Mouse (Mus musculus) heart, adult 2 months (tissue): ENCODE data around the gene Gm17387. TPM values are rescaled to one million over a fixed set of nuclear protein-coding genes. Genes with fewer than 3 reads are reported as not detected.

Experiments
- DNase-seq, 2 experiments: peaks; one replicate each; pipeline ENCODE4 v3.0.0; 2021
- H3K27ac ChIP-seq: fragments of 200-600 bp; 2 replicates; pipeline ENCODE4 v1.8.1; 2022
- H3K27me3 ChIP-seq: fragments of 200-500 bp; 2 replicates; pipeline ENCODE4 v1.6.1; 2012; ENCODE audit warnings: mild to moderate bottlenecking, low read length, inconsistent platforms, mixed read lengths; ENCODE audit not compliant: control insufficient read depth, insufficient read depth
- H3K36me3 ChIP-seq: fragments of 200-500 bp; 2 replicates; pipeline ENCODE4 v1.6.1; 2012; ENCODE audit warnings: low read length, inconsistent platforms; ENCODE audit not compliant: control insufficient read depth, insufficient read depth
- H3K4me1 ChIP-seq: fragments of 200-500 bp; 2 replicates; pipeline ENCODE4 v1.6.1; 2011; ENCODE audit warnings: low read length; ENCODE audit not compliant: control insufficient read depth, insufficient read depth
- H3K4me3 ChIP-seq: fragments of 200-600 bp; 2 replicates; pipeline ENCODE4 v1.8.1; 2022
- H3K79me2 ChIP-seq: fragments of 200-500 bp; replicated peaks from 2 replicates; pipeline ENCODE4 v1.6.1; 2012; ENCODE audit warnings: mild to moderate bottlenecking, inconsistent platforms, low read length, moderate library complexity, mixed read lengths; ENCODE audit not compliant: control insufficient read depth, insufficient read depth
- H3K9ac ChIP-seq: fragments of 200-500 bp; 2 replicates; pipeline ENCODE4 v1.6.1; 2012; ENCODE audit warnings: low read depth, mild to moderate bottlenecking, control low read depth, inconsistent platforms, low read length, mixed read lengths
- CTCF ChIP-seq: fragments of 200-600 bp; IDR thresholded peaks from 2 replicates; pipeline ENCODE4 v1.8.1; 2022; ENCODE audit warnings: antibody characterized with exemption, mild to moderate bottlenecking, moderate library complexity
- EP300 ChIP-seq: fragments of 200-500 bp; IDR thresholded peaks from 2 replicates; pipeline ENCODE4 v1.6.1; 2011; ENCODE audit warnings: low read depth, low read length, control low read depth; ENCODE audit not compliant: insufficient read depth
- POLR2A ChIP-seq: fragments of 200-500 bp; IDR thresholded peaks from 2 replicates; pipeline ENCODE4 v1.6.1; 2011; ENCODE audit warnings: mild to moderate bottlenecking, low read depth, low read length, control low read depth; ENCODE audit not compliant: insufficient read depth
- WGBS: fragments of 180-500 bp; shearing (Covaris S2); methylation state at CpG from one replicate; pipeline ENCODE4 v1.1.7; 2018; 5-methylcytosine and 5-hydroxymethylcytosine counted together
- intact Hi-C: fragments of 180-260 bp; cut with DNase I; formaldehyde crosslinking; loops from one replicate; pipeline ENCODE4 v1.15.1; 2025
- polyA plus RNA-seq: library from polyadenylated mRNA; depleted of rRNA; stranded (reverse); fragments of >200 nt; gene quantifications from 2 replicates; pipeline ENCODE4 v1.2.3, GENCODE M21; 2012; rRNA removed
- total RNA-seq, 2 experiments: library from RNA; stranded (reverse); gene quantifications; 2 replicates each; pipeline ENCODE4 v1.2.3; 2021

Gene Gm17387
- total and polyA plus RNA-seq, 3 experiments: not detected

- intact Hi-C loops: loop anchor here (5.0 kb wide), 1 partner anchor 105 kb away; no protein-coding TSS in a partner anchor
- Histone ChIP-seq H3K4me3 (no peak overlapping the region), H3K36me3 (no peaks in the 10 kb centered on the region), H3K27me3 (peaks cover 3% of the 10 kb centered on the region; the same call in 1 of the 2 replicates), H3K79me2 (no peaks in the 10 kb centered on the region), H3K4me1 (no peaks in the 10 kb centered on the region; the same call in 1 of the 2 replicates), H3K27ac (no peak overlapping the region), H3K9ac (no peak overlapping the region)
- no peak for TF ChIP-seq EP300
- peak; percentile 72 for TF ChIP-seq CTCF
- 16% methylated on average over 23 of the region's 23 CpGs for whole genome bisulfite sequencing
- DNase-seq: no peak
These were observed 43.2 kb downstream of the Gm17387 start for GRCm38 (mm10) chr7:141072017-141072745.

DNA sequence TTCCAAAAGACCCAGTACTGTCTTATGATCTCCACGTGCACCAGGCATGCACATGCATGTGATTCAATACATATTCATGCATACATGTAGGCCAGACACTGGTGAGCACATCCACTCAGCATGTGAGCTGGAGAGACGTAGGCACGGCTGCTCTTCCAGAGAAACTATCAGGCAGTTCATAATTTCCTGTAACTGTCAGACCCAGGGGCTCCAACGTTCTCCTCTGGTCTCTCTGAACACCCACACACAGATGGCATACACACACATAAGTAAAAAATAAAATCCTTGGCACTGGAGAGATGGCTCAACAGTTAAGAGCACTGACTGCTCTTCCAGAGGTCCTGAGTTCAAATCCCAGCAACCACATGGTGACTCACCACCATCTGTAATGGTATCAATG, 44.9 kb downstream of the Gm17387 start:
- Histone ChIP-seq H3K27ac (no peak overlapping the region), H3K4me1 (no peaks in the 10 kb centered on the region; the same call in 1 of the 2 replicates), H3K79me2 (no peaks in the 10 kb centered on the region), H3K27me3 (peaks cover 3% of the 10 kb centered on the region; the same call in 1 of the 2 replicates), H3K4me3 (no peak overlapping the region), H3K36me3 (no peaks in the 10 kb centered on the region), H3K9ac (no peak overlapping the region)
- intact Hi-C loops: loop anchor here (5.0 kb wide), 1 partner anchor 104 kb away; no protein-coding TSS in a partner anchor
- WGBS: 69% methylated on average over 4 of the region's 4 CpGs
- TF ChIP-seq CTCF (no peak), EP300 (no peak), POLR2A (no peak)
- no peak for DNase-seq

DNA sequence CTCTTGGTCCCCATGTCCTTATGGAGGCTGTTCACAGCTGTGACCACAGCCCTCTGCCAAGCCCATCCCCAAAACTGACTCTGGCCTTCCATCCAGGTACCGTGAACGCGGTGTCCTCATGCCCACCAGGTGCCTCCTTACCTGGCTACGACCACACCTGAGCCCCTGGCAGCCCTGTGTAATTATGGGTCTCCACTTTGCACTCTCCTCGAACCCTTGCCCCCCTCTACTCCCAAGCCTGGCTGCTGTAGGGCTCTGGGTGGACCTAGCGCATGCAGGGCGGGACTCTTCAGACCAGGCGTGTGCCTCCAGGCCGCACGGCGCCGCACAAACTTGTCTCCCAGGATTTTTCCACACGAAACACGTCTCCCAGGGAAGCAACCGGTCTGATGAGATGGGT, 48.9 kb downstream of the Gm17387 start, which contains the start of gene Pkp3:
Gene Pkp3, plus strand, starts transcription at position 378 of the 400 bp plus-strand sequence.
- Histone ChIP-seq H3K36me3 (no peaks in the 10 kb centered on the region), H3K27me3 (no peaks in the 10 kb centered on the region), H3K4me1 (no peaks in the 10 kb centered on the region), H3K27ac (no peak within 1 kb of the TSS), H3K9ac (no peak within 1 kb of the TSS), H3K4me3 (no peak within 1 kb of the TSS), H3K79me2 (no peaks in the 10 kb centered on the region)
- no peak for TF ChIP-seq CTCF
- no peak for TF ChIP-seq EP300
- no peak for TF ChIP-seq POLR2A
- no peak for DNase-seq
- intact Hi-C loops: no loop called here
- WGBS: 93% methylated on average over 15 of the region's 15 CpGs

DNA sequence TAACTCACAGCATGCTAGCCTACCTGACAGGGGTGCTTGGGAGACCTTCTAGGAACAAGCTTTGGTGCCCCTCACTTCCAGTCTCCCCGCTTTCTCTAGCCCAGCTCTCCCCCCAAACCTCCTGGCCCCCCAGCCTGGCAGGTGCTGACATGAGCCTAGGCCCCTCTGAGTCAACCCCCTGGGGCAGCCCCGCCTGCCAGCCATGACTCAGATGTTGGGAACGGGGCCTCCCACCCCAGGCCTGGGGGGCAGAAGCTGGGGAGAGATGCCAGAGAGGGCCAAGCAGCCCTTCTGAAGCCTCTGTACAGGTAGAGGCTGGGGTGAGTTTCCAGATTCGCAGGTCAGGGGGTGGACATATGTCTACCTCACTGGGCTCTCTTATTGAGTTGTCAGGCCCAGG, 49.9 kb downstream of the Gm17387 start:
- no peaks in the 10 kb centered on the region for H3K27me3 ChIP-seq
- H3K4me3 ChIP-seq: no peak overlapping the region
- H3K4me1 ChIP-seq: no peaks in the 10 kb centered on the region
- DNase-seq: no peak
- H3K79me2 ChIP-seq: no peaks in the 10 kb centered on the region
- no peak overlapping the region for H3K9ac ChIP-seq
- WGBS: 80% methylated on average over 4 of the region's 4 CpGs
- no peak for TF ChIP-seq POLR2A
- TF ChIP-seq EP300: no peak
- TF ChIP-seq CTCF: no peak
- no peaks in the 10 kb centered on the region for H3K36me3 ChIP-seq
- intact Hi-C loops: no loop called here
- H3K27ac ChIP-seq: no peak overlapping the region

Other genes starting within 250 kb of the Gm17387 start
Only the 30 nearest of the 32 such genes appear.
- gene Zfp941, start 207.0 kb upstream of the Gm17387 start, total RNA-seq: under 1 TPM; 0.14 to 0.29 TPM
- 0.10 and 0.15 TPM in 2 replicates for gene Zfp941, start 207.0 kb upstream of the Gm17387 start, polyA plus RNA-seq
- gene Urah, start 194.1 kb upstream of the Gm17387 start, total RNA-seq: 1 to 10 TPM; 1.1 to 1.4 TPM
- 0.85 and 2.2 TPM in 2 replicates for gene Urah, start 194.1 kb upstream of the Gm17387 start, polyA plus RNA-seq
- 10 to 100 TPM; 22.6 to 27.5 TPM for gene Scgb1c1, start 183.6 kb upstream of the Gm17387 start, total RNA-seq
- gene Scgb1c1, start 183.6 kb upstream of the Gm17387 start, polyA plus RNA-seq: 54.5 and 56.6 TPM in 2 replicates
- not detected for gene Odf3, start 181.3 kb upstream of the Gm17387 start, total RNA-seq
- gene Odf3, start 181.3 kb upstream of the Gm17387 start, polyA plus RNA-seq: 0.25 and 0.38 TPM in 2 replicates
- not detected for gene Gm45785, start 172.8 kb upstream of the Gm17387 start, total RNA-seq
- not detected in 2 replicates for gene Gm45785, start 172.8 kb upstream of the Gm17387 start, polyA plus RNA-seq
- 10 to 100 TPM; 20.1 to 23.6 TPM for gene Ric8a, start 172.2 kb upstream of the Gm17387 start, total RNA-seq
- gene Ric8a, start 172.2 kb upstream of the Gm17387 start, polyA plus RNA-seq: 37.6 and 42.8 TPM in 2 replicates
- 10 to 100 TPM in 1 of 2 experiments, 1 to 10 TPM in 1; 8.8 to 12.3 TPM for gene Bet1l, start 171.6 kb upstream of the Gm17387 start, total RNA-seq
- gene Bet1l, start 171.6 kb upstream of the Gm17387 start, polyA plus RNA-seq: 12.4 and 17.0 TPM in 2 replicates
- gene Psmd13, start 147.2 kb upstream of the Gm17387 start, total RNA-seq: 10 to 100 TPM; 72.6 to 86.1 TPM
- 50.8 and 71.0 TPM in 2 replicates for gene Psmd13, start 147.2 kb upstream of the Gm17387 start, polyA plus RNA-seq
- gene Sirt3, start 146.8 kb upstream of the Gm17387 start, total RNA-seq: 10 to 100 TPM; 53.1 to 60.6 TPM
- 86.9 and 100 TPM in 2 replicates for gene Sirt3, start 146.8 kb upstream of the Gm17387 start, polyA plus RNA-seq
- gene Cox8b, start 128.7 kb upstream of the Gm17387 start, total RNA-seq: 1,000 to 10,000 TPM; 2,777 to 3,250 TPM
- 1,727 and 2,194 TPM in 2 replicates for gene Cox8b, start 128.7 kb upstream of the Gm17387 start, polyA plus RNA-seq
- under 1 TPM in 1 of 2 experiments, not detected in 1; 0.07 TPM for gene Nlrp6, start 108.2 kb upstream of the Gm17387 start, total RNA-seq
- gene Nlrp6, start 108.2 kb upstream of the Gm17387 start, polyA plus RNA-seq: 0.04 and 0.06 TPM in 2 replicates
- 1 to 10 TPM; 4.0 to 5.8 TPM for gene Pgghg, start 87.7 kb upstream of the Gm17387 start, total RNA-seq
- gene Pgghg, start 87.7 kb upstream of the Gm17387 start, polyA plus RNA-seq: 13.0 and 14.1 TPM in 2 replicates
- gene Ifitm5, start 78.8 kb upstream of the Gm17387 start, total RNA-seq: under 1 TPM; 0.32 to 0.34 TPM
- 1.1 and 2.0 TPM in 2 replicates for gene Ifitm5, start 78.8 kb upstream of the Gm17387 start, polyA plus RNA-seq
- gene Gm45717, start 73.2 kb upstream of the Gm17387 start, total RNA-seq: not detected
- not detected in 2 replicates for gene Gm45717, start 73.2 kb upstream of the Gm17387 start, polyA plus RNA-seq
- 100 to 1,000 TPM; 107 to 113 TPM for gene Ifitm2, start 73.1 kb upstream of the Gm17387 start, total RNA-seq
- 368 and 425 TPM in 2 replicates for gene Ifitm2, start 73.1 kb upstream of the Gm17387 start, polyA plus RNA-seq
- 1 to 10 TPM; 6.1 to 7.7 TPM for gene Ifitm1, start 61.9 kb upstream of the Gm17387 start, total RNA-seq
- 16.1 and 52.2 TPM in 2 replicates for gene Ifitm1, start 61.9 kb upstream of the Gm17387 start, polyA plus RNA-seq
- gene Ifitm3, start 18.4 kb upstream of the Gm17387 start, total RNA-seq: 100 to 1,000 TPM; 115 to 123 TPM
- 274 and 332 TPM in 2 replicates for gene Ifitm3, start 18.4 kb upstream of the Gm17387 start, polyA plus RNA-seq
- 1 to 10 TPM in 1 of 2 experiments, under 1 TPM in 1; 0.36 to 1.0 TPM for gene Ifitm6, start 11.2 kb upstream of the Gm17387 start, total RNA-seq
- gene Ifitm6, start 11.2 kb upstream of the Gm17387 start, polyA plus RNA-seq: 4.6 and 5.1 TPM in 2 replicates
- gene B4galnt4, start 32.0 kb downstream of the Gm17387 start, total RNA-seq: under 1 TPM in 1 of 2 experiments, not detected in 1; 0.07 TPM
- 0.04 and 0.06 TPM in 2 replicates for gene B4galnt4, start 32.0 kb downstream of the Gm17387 start, polyA plus RNA-seq
- under 1 TPM; 0.20 to 0.21 TPM for gene Pkp3, start 49.1 kb downstream of the Gm17387 start, total RNA-seq
- gene Pkp3, start 49.1 kb downstream of the Gm17387 start, polyA plus RNA-seq: 0.35 and 1.6 TPM in 2 replicates
- 1 to 10 TPM; 4.5 to 7.0 TPM for gene Sigirr, start 71.4 kb downstream of the Gm17387 start, total RNA-seq
- gene Sigirr, start 71.4 kb downstream of the Gm17387 start, polyA plus RNA-seq: 9.4 and 10.2 TPM in 2 replicates
- gene Ano9, start 88.7 kb downstream of the Gm17387 start, total RNA-seq: under 1 TPM in 1 of 2 experiments, not detected in 1; 0.39 TPM
- gene Ano9, start 88.7 kb downstream of the Gm17387 start, polyA plus RNA-seq: 0.09 and 0.53 TPM in 2 replicates
- gene Ptdss2, start 93.3 kb downstream of the Gm17387 start, total RNA-seq: 10 to 100 TPM; 25.9 to 29.7 TPM
- 22.4 and 39.2 TPM in 2 replicates for gene Ptdss2, start 93.3 kb downstream of the Gm17387 start, polyA plus RNA-seq
- 10 to 100 TPM; 62.9 to 73.9 TPM for gene Rnh1, start 143.7 kb downstream of the Gm17387 start, total RNA-seq
- 73.2 and 96.7 TPM in 2 replicates for gene Rnh1, start 143.7 kb downstream of the Gm17387 start, polyA plus RNA-seq
- gene Hras, start 164.9 kb downstream of the Gm17387 start, total RNA-seq: 100 to 1,000 TPM in 1 of 2 experiments, 10 to 100 TPM in 1; 90.8 to 105 TPM
- gene Hras, start 164.9 kb downstream of the Gm17387 start, polyA plus RNA-seq: 63.7 and 79.9 TPM in 2 replicates
- gene Lrrc56, start 165.0 kb downstream of the Gm17387 start, total RNA-seq: 1 to 10 TPM; 2.3 to 3.1 TPM
- 4.6 and 4.9 TPM in 2 replicates for gene Lrrc56, start 165.0 kb downstream of the Gm17387 start, polyA plus RNA-seq
- not detected for gene Lmntd2, start 184.9 kb downstream of the Gm17387 start, total RNA-seq
- 0.18 and 0.20 TPM in 2 replicates for gene Lmntd2, start 184.9 kb downstream of the Gm17387 start, polyA plus RNA-seq
- gene Rassf7, start 186.7 kb downstream of the Gm17387 start, total RNA-seq: under 1 TPM; 0.25 to 0.42 TPM
- gene Rassf7, start 186.7 kb downstream of the Gm17387 start, polyA plus RNA-seq: 2.2 and 3.3 TPM in 2 replicates
- gene Phrf1, start 199.7 kb downstream of the Gm17387 start, total RNA-seq: 10 to 100 TPM; 26.8 to 32.1 TPM
- 8.9 and 10.2 TPM in 2 replicates for gene Phrf1, start 199.7 kb downstream of the Gm17387 start, polyA plus RNA-seq
- 1 to 10 TPM; 3.3 to 3.4 TPM for gene Irf7, start 237.3 kb downstream of the Gm17387 start, total RNA-seq
- gene Irf7, start 237.3 kb downstream of the Gm17387 start, polyA plus RNA-seq: 24.6 and 25.2 TPM in 2 replicates